Mouse (Mus musculus) erythroblast, embryonic 14.5 days (primary cell): Measurements from ENCODE around the gene Prickle2. TPM values are rescaled to one million over a fixed set of nuclear protein-coding genes. Genes with fewer than 3 reads are reported as not detected.

Source experiments
- H3K27me3 ChIP-seq: 2 replicates; pipeline ENCODE4 v1.6.1; 2012; ENCODE audit warnings: inconsistent platforms; ENCODE audit not compliant: control insufficient read depth
- H3K36me3 ChIP-seq: 2 replicates; pipeline ENCODE4 v1.6.1; 2012; ENCODE audit warnings: mild to moderate bottlenecking, inconsistent platforms; ENCODE audit not compliant: control insufficient read depth
- H3K4me1 ChIP-seq: 2 replicates; pipeline ENCODE4 v1.6.1; 2012; ENCODE audit warnings: inconsistent platforms; ENCODE audit not compliant: control insufficient read depth
- H3K4me3 ChIP-seq: replicated peaks from 2 replicates; pipeline ENCODE3; 2012; ENCODE audit warnings: moderate library complexity, mild to moderate bottlenecking, inconsistent platforms
- H3K9me3 ChIP-seq: 2 replicates; pipeline ENCODE4 v1.6.1; 2012; ENCODE audit warnings: low read length, inconsistent platforms, mixed read lengths; ENCODE audit not compliant: control insufficient read depth
- GATA1 ChIP-seq: IDR thresholded peaks from 2 replicates; pipeline ENCODE4 v1.6.1; 2012; ENCODE audit warnings: low read length, inconsistent platforms, mixed read lengths
- TAL1 ChIP-seq: IDR thresholded peaks from 3 replicates; pipeline ENCODE4 v1.6.1; 2012; ENCODE audit warnings: low read length, inconsistent platforms, mixed read lengths
- polyA plus RNA-seq: library from polyadenylated mRNA; stranded (reverse); fragments of >175 nt; gene quantifications from 2 replicates; pipeline ENCODE4 v1.2.3, GENCODE M21; 2012

Prickle2 gene
- polyA plus RNA-seq, 1 experiment, result not detected

GRCm38 (mm10) chr6:92674394-92674925 is 31.5 kb downstream of the Prickle2 start:
- H3K27me3 ChIP-seq, result no peaks in the 10 kb centered on the region
- H3K9me3 ChIP-seq, result no peaks in the 10 kb centered on the region
- no peak overlapping the region for H3K4me3 ChIP-seq
- no peaks in the 10 kb centered on the region for H3K36me3 ChIP-seq
- no peaks in the 10 kb centered on the region for H3K4me1 ChIP-seq
- no peak for TF ChIP-seq TAL1
- no peak for TF ChIP-seq GATA1

- Histone ChIP-seq H3K27me3 (no peaks in the 10 kb centered on the region), H3K9me3 (no peaks in the 10 kb centered on the region), H3K36me3 (no peaks in the 10 kb centered on the region), H3K4me1 (no peaks in the 10 kb centered on the region), H3K4me3 (no peak overlapping the region)
- TF ChIP-seq GATA1 (no peak), TAL1 (no peak)
These were observed 35.3 kb downstream of the Prickle2 start for GRCm38 (mm10) chr6:92670518-92671147.

DNA sequence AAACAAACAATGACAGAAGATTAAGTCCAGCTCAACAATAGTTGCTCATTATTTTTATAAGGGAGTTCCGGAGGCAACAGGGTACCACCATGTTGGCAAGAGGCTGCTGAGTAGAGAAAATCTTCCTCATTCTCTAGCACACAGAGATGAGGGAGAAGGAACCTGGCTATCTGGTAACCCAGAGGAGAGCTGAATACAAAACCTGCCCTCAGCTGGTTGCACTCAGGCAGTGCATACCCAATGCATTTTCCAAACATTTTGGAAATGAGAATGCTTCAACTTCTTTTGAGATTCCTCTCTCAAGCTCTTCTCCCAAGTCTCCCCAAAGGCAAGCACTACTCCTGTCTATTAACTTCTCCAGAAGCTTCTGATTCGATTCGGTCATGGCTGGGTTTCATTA is 36.3 kb downstream of the Prickle2 start:
- H3K9me3 ChIP-seq, result no peaks in the 10 kb centered on the region
- H3K36me3 ChIP-seq, result no peaks in the 10 kb centered on the region
- no peak overlapping the region for H3K4me3 ChIP-seq
- TF ChIP-seq GATA1 (no peak), TAL1 (no peak)
- no peaks in the 10 kb centered on the region for H3K27me3 ChIP-seq
- no peaks in the 10 kb centered on the region for H3K4me1 ChIP-seq

GRCm38 (mm10) chr6:92667544-92667943 is 38.4 kb downstream of the Prickle2 start:
- H3K27me3 ChIP-seq, result no peaks in the 10 kb centered on the region
- TF ChIP-seq TAL1, result no peak
- no peak for TF ChIP-seq GATA1
- H3K4me1 ChIP-seq, result no peaks in the 10 kb centered on the region
- no peaks in the 10 kb centered on the region for H3K36me3 ChIP-seq
- H3K4me3 ChIP-seq, result no peak overlapping the region
- H3K9me3 ChIP-seq, result no peaks in the 10 kb centered on the region

- H3K27me3 ChIP-seq, result no peaks in the 10 kb centered on the region
- TF ChIP-seq GATA1 (no peak), TAL1 (no peak)
- H3K4me1 ChIP-seq, result no peaks in the 10 kb centered on the region
- H3K36me3 ChIP-seq, result no peaks in the 10 kb centered on the region
- no peaks in the 10 kb centered on the region for H3K9me3 ChIP-seq
- H3K4me3 ChIP-seq, result no peak overlapping the region
These were observed 40.4 kb downstream of the Prickle2 start for GRCm38 (mm10) chr6:92665530-92665989.

- Histone ChIP-seq H3K36me3 (no peaks in the 10 kb centered on the region), H3K27me3 (no peaks in the 10 kb centered on the region), H3K4me3 (no peak overlapping the region), H3K9me3 (no peaks in the 10 kb centered on the region), H3K4me1 (no peaks in the 10 kb centered on the region)
- TF ChIP-seq TAL1 (no peak), GATA1 (no peak)
These were observed 42.1 kb downstream of the Prickle2 start for GRCm38 (mm10) chr6:92663885-92664284.

DNA sequence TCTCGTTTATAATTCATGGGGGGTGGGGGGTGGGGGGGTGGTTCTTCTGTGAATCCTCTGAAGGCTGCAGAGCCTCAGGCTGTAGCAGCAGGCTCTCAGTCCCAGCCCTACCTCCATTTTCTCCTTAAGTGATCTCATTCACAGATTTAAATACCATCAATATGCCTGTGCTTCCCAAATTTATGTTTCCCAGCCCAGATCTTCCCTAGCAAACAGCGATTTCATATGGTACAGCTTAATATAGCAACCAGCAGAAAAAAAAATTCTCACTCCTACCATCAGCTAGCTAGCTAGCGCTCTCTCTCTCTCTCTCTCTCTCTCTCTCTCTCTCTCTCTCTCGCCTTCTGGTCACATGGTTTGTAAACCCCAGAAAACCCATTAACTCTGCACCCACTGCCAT is 42.5 kb downstream of the Prickle2 start:
- Histone ChIP-seq H3K9me3 (no peaks in the 10 kb centered on the region), H3K4me3 (no peak overlapping the region), H3K4me1 (no peaks in the 10 kb centered on the region), H3K27me3 (no peaks in the 10 kb centered on the region), H3K36me3 (no peaks in the 10 kb centered on the region)
- TF ChIP-seq GATA1 (no peak), TAL1 (no peak)

DNA sequence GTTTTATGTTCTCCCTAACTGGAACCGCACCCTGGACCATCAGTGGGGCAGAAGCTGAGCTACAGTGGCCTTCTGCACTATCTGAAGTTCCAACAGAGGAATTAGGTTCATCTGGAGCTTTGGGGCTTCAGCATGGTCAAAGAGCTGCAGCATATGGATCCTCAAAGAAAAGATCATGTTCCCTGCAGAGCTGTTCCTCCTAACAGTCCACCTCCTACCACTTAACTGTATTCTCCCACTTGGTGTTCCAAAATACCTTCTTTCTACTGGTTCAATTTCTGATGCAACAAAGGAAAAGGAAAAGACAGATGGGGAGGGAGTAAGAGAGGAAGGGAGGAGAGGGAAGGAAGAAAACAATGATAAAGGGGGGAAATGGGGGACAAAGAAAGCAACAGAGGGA is 56.9 kb downstream of the Prickle2 start:
- H3K9me3 ChIP-seq, result peaks cover 2% of the 10 kb centered on the region; the same call in 1 of the 2 replicates
- H3K36me3 ChIP-seq, result no peaks in the 10 kb centered on the region
- H3K27me3 ChIP-seq, result no peaks in the 10 kb centered on the region
- no peak overlapping the region for H3K4me3 ChIP-seq
- no peak for TF ChIP-seq GATA1
- no peak for TF ChIP-seq TAL1
- H3K4me1 ChIP-seq, result no peaks in the 10 kb centered on the region

DNA sequence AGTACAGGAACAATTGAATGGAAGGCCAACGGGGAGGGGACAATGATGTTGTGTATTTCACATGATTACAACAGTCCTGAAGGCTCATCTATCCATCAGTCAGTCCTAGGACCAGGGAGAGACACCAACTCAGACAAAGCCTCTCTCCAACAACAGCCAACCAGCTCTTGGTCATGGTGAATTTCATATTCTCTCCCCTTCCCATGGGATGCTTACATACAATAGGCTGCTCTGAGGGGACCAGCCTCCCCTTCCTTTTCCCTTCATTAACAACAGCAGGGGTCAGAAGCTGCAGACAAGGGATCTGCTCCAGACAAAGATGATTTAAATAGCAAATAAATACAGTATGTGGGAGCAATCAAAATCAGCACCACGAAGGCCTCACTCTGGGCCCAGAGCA is 57.4 kb downstream of the Prickle2 start:
- no peak overlapping the region for H3K4me3 ChIP-seq
- H3K4me1 ChIP-seq, result no peaks in the 10 kb centered on the region
- peaks cover 2% of the 10 kb centered on the region; the same call in 1 of the 2 replicates for H3K9me3 ChIP-seq
- TF ChIP-seq TAL1 (no peak), GATA1 (no peak)
- no peaks in the 10 kb centered on the region for H3K36me3 ChIP-seq
- no peaks in the 10 kb centered on the region for H3K27me3 ChIP-seq
